Mouse (Mus musculus) heart, postnatal 10 days (tissue): ENCODE data around the gene D830030K20Rik. TPM values are rescaled to one million over a fixed set of nuclear protein-coding genes. Genes with fewer than 3 reads are reported as not detected.
"Not testable (repeated sequence)": the region's sequence is repeated elsewhere in the genome, so short reads cannot be mapped to it uniquely, and the experiment has no call there.

Source experiments
- DNase-seq, 2 experiments: peaks; one replicate each; pipeline ENCODE4 v3.0.0; 2021
- intact Hi-C: fragments of 180-260 bp; cut with DNase I; formaldehyde crosslinking; loops from one replicate; pipeline ENCODE4 v1.15.1; 2025
- total RNA-seq, 2 experiments: library from RNA; stranded (reverse); gene quantifications; 2 replicates each; pipeline ENCODE4 v1.2.3; 2021

Gene D830030K20Rik
- total RNA-seq, result 1 to 10 TPM; 3.0 to 3.2 TPM

DNA sequence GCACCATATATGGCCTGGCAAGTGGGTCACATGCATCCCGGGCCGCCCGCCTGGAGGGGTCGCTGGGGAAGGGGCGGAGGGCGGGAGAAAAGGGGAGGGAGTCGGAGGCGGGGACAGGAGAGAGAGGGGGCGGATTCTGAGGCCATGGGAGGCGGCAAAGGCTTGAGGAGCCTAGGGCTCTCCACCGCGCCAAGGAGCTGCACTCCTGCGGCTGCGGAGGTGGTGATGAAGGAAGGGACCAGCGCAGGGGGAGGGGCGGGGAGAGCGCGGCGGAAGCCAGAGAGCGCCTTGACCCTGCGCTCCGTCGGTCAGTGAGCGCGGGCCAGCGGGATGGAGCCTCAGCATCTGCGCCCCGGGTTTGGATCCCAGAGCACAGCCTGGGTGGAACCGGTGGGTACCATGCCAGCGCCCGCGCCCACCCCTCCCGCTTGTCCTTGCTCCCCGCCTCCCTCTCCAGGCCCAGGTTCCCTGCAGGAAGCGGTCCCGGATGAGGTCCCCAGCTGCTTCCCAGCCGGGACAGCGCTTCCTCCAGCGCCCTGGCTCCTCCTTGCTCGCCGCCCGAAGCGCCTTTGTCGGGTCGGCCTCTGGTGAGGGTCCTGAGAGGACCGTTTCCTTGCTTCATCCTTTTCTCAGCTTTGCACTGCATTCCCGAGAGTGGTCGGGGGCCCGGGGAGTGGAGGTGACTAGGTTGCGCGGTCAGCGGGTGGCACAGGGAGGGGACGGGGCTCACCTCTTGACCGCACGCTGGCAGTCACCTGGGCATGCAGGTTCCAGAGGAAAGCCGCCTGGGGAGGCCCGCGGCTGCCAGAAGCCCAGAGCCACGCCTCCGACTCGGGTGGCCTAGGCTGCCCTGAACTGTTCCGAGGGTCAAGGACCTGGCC lies at the start of gene D830030K20Rik:
Gene D830030K20Rik (plus strand): TSS at position 217 of the 881 bp plus-strand sequence.
- intact Hi-C loops, result not testable (repeated sequence)
- peak; percentile 1 for DNase-seq

- DNase-seq, intact Hi-C loops: not testable (repeated sequence)
Observed at GRCm38 (mm10) chr14:3187955-3188354, 20.3 kb upstream of the D830030K20Rik start, which contains the start of gene Gm5795. Gene Gm5795, plus strand, starts transcription at chr14:3188255.

DNA sequence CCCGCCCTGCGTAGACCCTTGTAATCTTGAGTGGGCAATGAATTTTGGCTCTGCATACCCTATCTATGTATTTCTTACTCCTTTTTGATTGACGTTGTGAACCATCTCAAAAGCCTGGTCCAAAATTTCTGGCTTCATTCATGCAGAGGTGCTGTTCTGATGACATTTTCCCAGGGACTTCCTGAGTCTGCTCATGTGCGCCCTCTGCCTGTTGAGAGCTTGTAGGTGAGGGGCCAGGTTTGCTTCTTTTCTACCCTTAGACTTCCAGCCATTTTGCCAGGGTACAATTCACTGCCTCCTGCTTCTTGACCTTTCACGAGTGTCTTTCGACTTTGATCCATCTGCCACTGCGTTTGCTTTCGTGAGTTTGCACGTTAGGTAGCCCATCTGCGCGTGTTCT lies 1.1 kb downstream of the D830030K20Rik start:
- DNase-seq, result peak; percentile 4 to 20
- intact Hi-C loops, result not testable (repeated sequence)

GRCm38 (mm10) chr14:3262531-3262930 lies 54.2 kb downstream of the D830030K20Rik start:
- peak in 1 of 2 experiments; percentile 0 for DNase-seq
- intact Hi-C loops, result not testable (repeated sequence)

Other genes starting within 250 kb of the D830030K20Rik start
- gene Gm2888, start 178.5 kb upstream of the D830030K20Rik start, total RNA-seq, result not detected
- under 1 TPM in 1 of 2 experiments, not detected in 1; 0.82 TPM for gene Gm2897, start 159.2 kb upstream of the D830030K20Rik start, total RNA-seq
- gene Gm10340, start 74.5 kb upstream of the D830030K20Rik start, total RNA-seq, result not detected
- gene Gm5795, start 20.2 kb upstream of the D830030K20Rik start, total RNA-seq, result not detected
- not detected for gene Gm2956, start 124.1 kb downstream of the D830030K20Rik start, total RNA-seq
- not detected for gene Gm10413, start 186.6 kb downstream of the D830030K20Rik start, total RNA-seq
- gene Gm10409, start 204.1 kb downstream of the D830030K20Rik start, total RNA-seq, result 1 to 10 TPM in 1 of 2 experiments, under 1 TPM in 1; 0.97 to 1.2 TPM
- not detected for gene Gm3005, start 219.6 kb downstream of the D830030K20Rik start, total RNA-seq
- not detected for gene Gm10408, start 240.9 kb downstream of the D830030K20Rik start, total RNA-seq